Mouse (Mus musculus): ENCODE measurements at regions not wholly inside any gene's neighbourhood (a gene's known extent, or its start where the extent isn't known, plus 50 kb on each side); places are given as distances from the start of the nearest gene placed in this dataset.

DNA sequence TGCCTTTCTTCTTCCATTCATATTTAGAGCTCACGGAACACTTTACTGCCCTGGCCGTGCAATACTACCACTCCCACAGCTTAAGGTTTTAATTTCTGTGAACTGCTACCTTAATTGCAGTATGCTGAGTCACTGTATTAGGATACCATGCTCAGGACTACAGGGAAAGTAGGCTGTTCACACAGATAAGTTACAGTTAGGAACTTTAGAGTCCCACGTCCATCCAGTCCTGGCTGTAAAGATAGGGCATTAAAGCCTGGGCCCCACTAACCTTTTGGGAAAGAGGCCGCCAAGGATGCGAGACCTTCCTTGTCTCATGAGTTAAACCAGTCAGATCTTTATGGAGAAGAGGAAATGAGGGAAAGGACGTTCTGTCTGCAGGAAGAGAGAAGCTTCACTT lies 574.6 kb downstream of the Stpg2 start:
- Histone ChIP-seq H3K27me3 (replicated peaks) (no peaks in the 10 kb centered on the region), H3K9me3 (no peaks in the 10 kb centered on the region), H3K4me2 (replicated peaks) (no peak overlapping the region), H3K36me3 (no peaks in the 10 kb centered on the region), H3K27ac (no peak overlapping the region), H3K4me1 (no peaks in the 10 kb centered on the region), H3K9ac (no peak overlapping the region), H3K4me3 (no peak overlapping the region)
- no peak for ATAC-seq (ENCODE audit: low FRiP score, low read depth)
- 73% methylated on average over 6 of the region's 6 CpGs for WGBS

DNA sequence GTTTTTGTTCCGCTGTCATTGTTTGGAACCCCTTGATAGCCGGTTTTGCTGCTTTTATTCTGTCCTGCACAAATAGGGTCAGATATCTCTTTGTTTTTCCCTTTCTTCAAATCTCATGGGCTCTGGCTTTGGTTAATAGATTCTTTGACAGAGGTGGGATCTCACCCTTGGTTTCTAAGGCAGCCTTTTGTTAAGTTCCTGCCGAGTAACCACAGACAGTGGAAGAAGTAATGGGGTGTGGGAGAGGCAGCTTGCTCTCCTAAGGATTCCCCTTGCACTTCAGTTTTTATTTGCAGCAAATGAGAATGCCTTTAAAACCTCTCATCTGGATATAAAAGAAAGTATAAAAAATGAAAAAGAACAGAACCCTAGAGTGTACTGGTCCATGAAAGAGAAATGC lies 577.9 kb downstream of the Stpg2 start:
- 39% methylated on average over 3 of the region's 3 CpGs for WGBS
- no peak for ATAC-seq (ENCODE audit: low FRiP score, low read depth)

DNA sequence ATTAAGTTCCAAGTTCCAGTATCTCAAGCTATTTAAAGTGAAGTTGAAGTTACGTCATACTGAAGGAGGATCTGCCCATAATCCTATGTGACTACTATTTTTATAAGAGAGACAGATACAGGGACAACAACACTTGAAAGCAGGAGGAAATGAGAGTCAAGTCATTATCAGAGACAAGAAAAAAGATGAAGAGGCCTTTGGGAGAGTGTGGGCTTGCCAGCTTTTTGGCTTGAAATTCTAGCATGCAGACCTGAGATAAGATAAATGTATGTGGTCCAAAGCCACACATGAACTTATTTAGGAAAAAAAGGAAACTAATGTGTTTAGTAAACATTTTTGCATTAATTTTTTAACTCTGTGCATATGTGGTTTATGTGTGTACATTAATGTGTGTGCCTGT lies 581.0 kb downstream of the Stpg2 start:
- H3K27ac ChIP-seq = no peak overlapping the region
- H3K9ac ChIP-seq = no peak overlapping the region
- no peaks in the 10 kb centered on the region for H3K4me1 ChIP-seq
- no peaks in the 10 kb centered on the region for H3K9me3 ChIP-seq
- H3K4me2 ChIP-seq (replicated peaks) = no peak overlapping the region
- no peaks in the 10 kb centered on the region for H3K36me3 ChIP-seq
- H3K4me3 ChIP-seq = no peak overlapping the region
- WGBS = 92% methylated on average over 1 of the region's 1 CpGs
- no peak for ATAC-seq (ENCODE audit: low FRiP score, low read depth)
- H3K27me3 ChIP-seq (replicated peaks) = no peaks in the 10 kb centered on the region

More for the DNA sequence above, 577.9 kb downstream of the Stpg2 start:
- Histone ChIP-seq H3K36me3 (no peaks in the 10 kb centered on the region), H3K27me3 (replicated peaks) (no peaks in the 10 kb centered on the region), H3K9me3 (no peaks in the 10 kb centered on the region), H3K9ac (no peak overlapping the region), H3K27ac (no peak overlapping the region), H3K4me1 (no peaks in the 10 kb centered on the region), H3K4me2 (replicated peaks) (no peak overlapping the region), H3K4me3 (no peak overlapping the region)

DNA sequence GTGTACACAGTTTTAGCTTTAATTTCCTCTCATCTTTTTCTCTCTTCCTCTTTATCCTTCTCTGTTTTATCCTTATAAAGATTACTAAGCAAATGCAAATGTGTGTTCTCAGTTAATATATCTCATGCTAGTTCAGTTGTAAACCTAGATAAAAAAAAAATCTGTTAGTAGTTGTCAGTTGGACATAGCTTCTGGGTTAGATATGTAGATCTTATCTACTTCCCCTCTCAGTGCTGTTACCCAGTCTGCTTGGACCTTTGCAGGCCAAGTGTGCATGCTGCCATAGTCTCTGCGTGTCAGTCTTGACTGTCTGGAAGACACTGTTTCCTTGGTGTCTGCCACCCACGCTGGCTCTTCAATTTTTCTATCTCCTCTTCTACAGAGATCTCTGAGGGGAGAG lies 583.4 kb downstream of the Stpg2 start:
- no peak for ATAC-seq (ENCODE audit: low FRiP score, low read depth)
- no peaks in the 10 kb centered on the region for H3K36me3 ChIP-seq
- H3K9ac ChIP-seq = no peak overlapping the region
- no peak overlapping the region for H3K4me3 ChIP-seq
- H3K4me2 ChIP-seq (replicated peaks) = no peak overlapping the region
- H3K9me3 ChIP-seq = no peaks in the 10 kb centered on the region
- 85% methylated on average over 2 of the region's 2 CpGs for WGBS
- no peak overlapping the region for H3K27ac ChIP-seq
- H3K27me3 ChIP-seq (replicated peaks) = no peaks in the 10 kb centered on the region
- no peaks in the 10 kb centered on the region for H3K4me1 ChIP-seq

DNA sequence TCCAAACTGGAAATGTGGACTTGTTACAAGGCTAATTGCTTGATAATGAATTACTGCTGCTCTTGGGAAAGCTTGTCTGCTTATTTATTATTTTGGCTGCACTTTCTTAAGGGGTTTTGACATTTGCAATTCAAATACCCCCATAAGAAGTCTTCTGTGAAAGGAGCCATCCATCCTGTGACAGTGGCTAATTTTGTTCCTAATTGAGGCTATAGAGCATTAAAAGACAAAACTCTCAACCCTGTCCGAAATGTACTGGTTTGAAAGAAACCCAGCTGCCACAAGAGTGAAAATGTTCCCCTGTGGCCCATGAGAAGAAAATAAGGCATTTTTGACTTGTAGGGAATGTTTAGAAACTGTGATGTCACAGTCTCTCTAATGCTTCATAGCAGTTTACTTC lies 591.2 kb downstream of the Stpg2 start:
- H3K9me3 ChIP-seq = no peaks in the 10 kb centered on the region
- ATAC-seq (ENCODE audit: low FRiP score, low read depth) = no peak
- H3K36me3 ChIP-seq = no peaks in the 10 kb centered on the region
- H3K4me3 ChIP-seq = no peak overlapping the region
- no peak overlapping the region for H3K9ac ChIP-seq
- no peaks in the 10 kb centered on the region for H3K27me3 ChIP-seq (replicated peaks)
- H3K4me1 ChIP-seq = no peaks in the 10 kb centered on the region
- no peak overlapping the region for H3K27ac ChIP-seq
- H3K4me2 ChIP-seq (replicated peaks) = no peak overlapping the region
- WGBS = 30% methylated on average over 1 of the region's 1 CpGs

DNA sequence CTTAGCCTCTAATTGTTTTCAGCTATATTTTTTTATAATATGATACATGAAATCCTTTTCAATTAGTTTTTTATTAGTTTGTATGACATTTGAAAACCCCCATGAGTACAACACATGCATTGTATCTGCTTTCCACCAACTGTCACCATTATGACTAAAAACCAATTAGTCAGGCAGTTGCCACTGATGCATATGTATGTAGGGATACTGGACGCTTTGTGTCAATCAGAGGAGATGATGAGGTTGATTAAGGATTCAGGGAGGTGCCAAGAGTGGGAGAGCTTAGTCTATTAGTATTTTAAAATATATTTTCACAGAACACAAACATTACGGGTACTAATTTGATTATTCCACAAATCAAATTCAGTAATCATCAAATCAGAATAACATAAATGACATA lies 593.6 kb downstream of the Stpg2 start:
- Histone ChIP-seq H3K4me3 (no peak overlapping the region), H3K4me2 (replicated peaks) (no peak overlapping the region), H3K9me3 (no peaks in the 10 kb centered on the region), H3K36me3 (no peaks in the 10 kb centered on the region), H3K4me1 (no peaks in the 10 kb centered on the region), H3K27ac (no peak overlapping the region), H3K9ac (no peak overlapping the region), H3K27me3 (replicated peaks) (no peaks in the 10 kb centered on the region)
- no peak for ATAC-seq (ENCODE audit: low FRiP score, low read depth)
- WGBS = 85% methylated on average over 2 of the region's 2 CpGs

DNA sequence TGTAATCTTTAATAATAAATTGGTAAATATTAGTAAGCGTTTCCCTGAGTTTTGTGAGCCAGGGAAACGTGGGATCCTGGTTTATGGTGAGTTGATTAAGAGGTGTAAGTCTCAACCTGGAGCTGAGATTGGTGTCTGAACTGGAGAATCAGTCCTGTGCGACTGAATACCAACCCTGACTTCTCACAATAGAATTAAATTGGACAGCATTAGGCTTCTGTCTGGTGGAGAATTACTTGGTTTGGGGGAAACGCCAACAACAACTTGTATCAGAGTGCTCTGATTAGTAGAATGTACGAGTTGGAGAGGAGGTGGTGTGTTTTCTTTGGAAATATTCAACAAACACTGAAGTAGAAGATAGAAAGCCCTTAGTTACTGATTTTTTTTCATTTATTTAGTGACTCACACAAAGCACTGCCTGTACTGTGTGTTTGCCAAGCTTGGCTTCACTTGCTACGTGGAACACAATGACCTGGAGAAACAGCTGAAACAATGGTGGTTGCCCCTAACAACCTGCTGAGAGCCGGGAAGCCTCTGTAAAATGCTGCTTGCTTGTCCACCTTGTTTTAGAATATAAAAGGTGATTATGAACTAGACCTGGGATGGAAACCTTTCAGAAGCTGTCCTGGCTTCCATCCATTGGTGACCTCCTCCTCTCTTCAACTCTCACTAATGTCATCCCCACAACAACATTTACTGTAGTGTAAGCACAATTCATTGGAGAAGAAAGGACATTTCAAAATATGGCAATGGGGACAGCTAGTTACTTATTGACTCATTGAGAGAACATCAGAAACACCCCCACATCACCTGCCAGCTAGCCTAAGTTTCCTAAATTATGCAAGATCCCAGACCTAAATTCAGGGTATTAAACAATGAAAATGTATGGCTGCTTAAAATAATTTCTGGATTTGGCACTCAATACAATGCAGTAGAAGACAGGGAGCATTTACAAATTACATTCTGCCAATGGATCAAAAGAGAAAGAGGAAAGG lies 597.5 kb downstream of the Stpg2 start:
- Histone ChIP-seq H3K4me3 (no peak overlapping the region), H3K27me3 (replicated peaks) (no peaks in the 10 kb centered on the region), H3K9me3 (no peaks in the 10 kb centered on the region), H3K9ac (no peak overlapping the region), H3K36me3 (no peaks in the 10 kb centered on the region), H3K4me1 (no peaks in the 10 kb centered on the region), H3K27ac (no peak overlapping the region), H3K4me2 (replicated peaks) (no peak overlapping the region)
- ATAC-seq (ENCODE audit: low FRiP score, low read depth) = no peak
- 62% methylated on average over 7 of the region's 7 CpGs for WGBS

DNA sequence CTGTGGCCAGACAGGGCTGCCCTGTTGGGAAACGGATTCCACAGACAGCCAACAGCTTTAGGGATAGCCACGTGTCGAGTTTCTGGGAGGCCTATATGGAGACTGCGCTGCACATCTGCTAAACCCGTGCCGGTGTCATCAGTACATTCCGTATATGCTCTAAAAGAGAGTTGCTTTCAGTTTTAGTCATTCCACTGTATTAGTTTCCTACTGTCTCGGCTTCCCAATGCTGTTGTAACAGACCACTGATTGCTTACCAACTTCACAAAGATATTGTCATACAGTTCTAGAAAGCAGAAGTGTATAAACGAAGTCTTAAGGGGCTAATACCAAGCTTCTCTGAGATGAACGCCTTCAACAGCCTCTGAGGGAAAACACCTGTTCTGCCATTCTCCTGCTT lies 622.5 kb downstream of the Stpg2 start:
- no peak for ATAC-seq (ENCODE audit: low FRiP score, low read depth)
- Histone ChIP-seq H3K4me1 (no peaks in the 10 kb centered on the region), H3K9ac (no peak overlapping the region), H3K4me2 (replicated peaks) (no peak overlapping the region), H3K9me3 (no peaks in the 10 kb centered on the region), H3K27me3 (replicated peaks) (no peaks in the 10 kb centered on the region), H3K36me3 (no peaks in the 10 kb centered on the region), H3K27ac (no peak overlapping the region), H3K4me3 (no peak overlapping the region)
- WGBS = 82% methylated on average over 10 of the region's 10 CpGs

DNA sequence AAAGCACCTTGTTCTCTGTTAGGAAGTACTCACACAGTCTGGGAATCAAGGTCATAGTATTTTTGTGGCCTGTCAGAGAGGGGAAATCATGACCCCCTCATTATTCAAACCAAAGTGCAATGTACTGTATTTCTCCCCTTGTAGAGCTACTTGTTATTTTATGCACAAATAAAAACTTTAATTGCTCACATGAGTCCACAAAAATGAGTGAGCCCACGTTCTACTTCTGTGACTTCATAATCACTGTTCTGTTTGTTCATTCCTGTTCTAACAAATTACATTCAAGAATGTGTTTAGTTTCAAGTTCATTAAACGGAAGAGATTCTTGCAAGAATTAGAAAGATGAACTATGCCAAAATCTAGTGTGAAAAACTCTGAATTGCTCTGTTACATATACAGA lies 623.1 kb downstream of the Stpg2 start:
- H3K9ac ChIP-seq = no peak overlapping the region
- H3K4me1 ChIP-seq = no peaks in the 10 kb centered on the region
- H3K9me3 ChIP-seq = no peaks in the 10 kb centered on the region
- no peak overlapping the region for H3K4me3 ChIP-seq
- no peak for ATAC-seq (ENCODE audit: low FRiP score, low read depth)
- no peaks in the 10 kb centered on the region for H3K36me3 ChIP-seq
- no peak overlapping the region for H3K27ac ChIP-seq
- WGBS = 83% methylated on average over 2 of the region's 2 CpGs
- H3K27me3 ChIP-seq (replicated peaks) = no peaks in the 10 kb centered on the region
- no peak overlapping the region for H3K4me2 ChIP-seq (replicated peaks)

DNA sequence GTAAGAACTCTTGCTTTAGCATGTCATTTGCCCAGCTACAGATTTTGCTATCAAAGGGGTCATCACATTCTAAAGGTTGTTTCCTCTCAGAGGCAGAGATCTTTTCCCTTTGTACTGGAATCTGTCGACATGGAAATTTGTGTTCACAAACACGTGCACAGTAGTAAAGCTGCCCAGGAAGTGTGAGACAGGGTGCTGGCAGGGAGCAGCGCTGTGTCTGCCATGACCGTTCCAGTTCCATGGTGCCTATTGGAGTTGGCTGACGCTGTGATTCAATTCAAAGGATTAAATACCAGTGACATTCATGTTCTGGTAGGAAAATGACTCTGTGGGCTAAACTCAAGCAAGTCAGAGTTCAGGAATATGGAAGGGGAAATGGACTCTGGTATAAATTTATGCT lies 627.1 kb downstream of the Stpg2 start:
- H3K9me3 ChIP-seq = no peaks in the 10 kb centered on the region
- H3K4me2 ChIP-seq (replicated peaks) = no peak overlapping the region
- no peak overlapping the region for H3K9ac ChIP-seq
- no peak overlapping the region for H3K4me3 ChIP-seq
- no peaks in the 10 kb centered on the region for H3K27me3 ChIP-seq (replicated peaks)
- H3K27ac ChIP-seq = no peak overlapping the region
- ATAC-seq (ENCODE audit: low FRiP score, low read depth) = no peak
- no peaks in the 10 kb centered on the region for H3K36me3 ChIP-seq
- H3K4me1 ChIP-seq = no peaks in the 10 kb centered on the region
- WGBS = 89% methylated on average over 5 of the region's 5 CpGs

DNA sequence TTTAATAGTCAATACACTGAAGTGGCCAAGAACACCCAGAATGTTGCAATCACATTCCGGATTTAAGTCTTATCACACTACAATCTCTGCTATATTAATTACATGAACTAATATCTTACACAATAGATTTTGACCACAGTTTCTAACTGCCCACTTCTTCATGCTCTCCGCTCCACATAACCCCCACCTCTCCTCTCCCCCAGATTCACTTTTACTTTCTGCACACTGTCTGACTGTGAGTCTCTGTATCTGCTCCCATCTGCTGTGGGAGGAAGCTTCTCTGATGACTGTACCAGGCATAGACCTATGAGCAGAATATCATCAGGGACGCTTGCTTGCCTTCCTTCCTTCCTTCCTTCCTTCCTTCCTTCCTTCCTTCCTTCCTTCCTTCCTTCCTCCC lies 636.5 kb downstream of the Stpg2 start:
- Histone ChIP-seq H3K4me2 (replicated peaks) (no peak overlapping the region), H3K27me3 (replicated peaks) (no peaks in the 10 kb centered on the region), H3K9ac (no peak overlapping the region), H3K4me3 (no peak overlapping the region), H3K4me1 (no peaks in the 10 kb centered on the region), H3K9me3 (no peaks in the 10 kb centered on the region), H3K36me3 (no peaks in the 10 kb centered on the region), H3K27ac (no peak overlapping the region)
- 87% methylated on average over 3 of the region's 3 CpGs for WGBS
- ATAC-seq (ENCODE audit: low FRiP score, low read depth) = no peak

DNA sequence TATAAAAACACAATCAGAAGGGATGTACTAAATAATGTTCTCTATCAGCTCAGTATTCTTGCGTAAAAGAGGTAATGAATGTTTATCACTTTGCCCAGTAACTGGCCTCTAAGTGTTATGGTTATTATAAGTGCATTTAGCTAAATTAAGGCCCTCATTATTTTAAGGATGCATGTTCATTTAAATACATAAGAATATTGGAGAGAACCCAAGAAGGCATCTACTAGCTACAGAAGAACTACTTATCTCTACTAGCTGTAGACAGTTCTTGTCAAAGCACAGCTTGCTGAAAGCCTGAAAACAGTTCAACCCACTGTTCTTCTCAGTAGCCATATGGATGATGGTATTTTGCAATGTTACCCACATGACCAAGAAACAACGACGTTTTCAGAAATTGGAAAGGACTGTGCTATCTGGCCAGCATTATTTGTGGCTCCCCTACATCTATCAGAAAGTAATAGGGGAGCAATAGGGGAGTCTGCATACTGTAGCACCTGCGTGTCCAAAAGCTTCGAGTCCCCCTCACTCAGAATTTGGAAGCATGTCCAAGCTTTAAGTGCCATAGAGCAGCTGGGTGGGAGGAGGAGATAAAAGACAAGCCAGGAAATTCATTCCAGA lies 637.6 kb downstream of the Stpg2 start:
- Histone ChIP-seq H3K4me3 (no peak overlapping the region), H3K27ac (no peak overlapping the region), H3K9me3 (no peaks in the 10 kb centered on the region), H3K9ac (no peak overlapping the region), H3K4me2 (replicated peaks) (no peak overlapping the region), H3K27me3 (replicated peaks) (no peaks in the 10 kb centered on the region), H3K4me1 (no peaks in the 10 kb centered on the region), H3K36me3 (no peaks in the 10 kb centered on the region)
- no peak for ATAC-seq (ENCODE audit: low FRiP score, low read depth)
- WGBS = 87% methylated on average over 5 of the region's 5 CpGs

DNA sequence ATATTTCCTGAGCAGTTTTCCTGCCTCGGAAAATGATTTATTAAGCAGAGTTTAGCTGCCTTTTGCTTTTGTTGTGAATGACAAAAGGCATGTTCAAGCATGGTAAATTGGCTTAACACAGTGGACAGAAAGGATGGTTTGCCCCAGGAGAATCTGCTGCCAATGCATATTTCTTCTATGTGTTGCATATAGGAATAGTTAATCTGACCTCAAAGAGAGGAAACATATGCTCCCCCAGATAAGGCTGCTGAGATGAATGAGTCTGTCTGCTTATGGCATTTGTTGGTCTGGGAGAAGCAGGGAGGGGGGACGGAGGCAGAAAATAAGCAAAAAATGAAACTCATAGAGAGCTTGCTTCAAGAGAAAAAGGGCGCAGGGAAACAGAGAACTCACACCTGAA lies 638.9 kb downstream of the Stpg2 start:
- H3K36me3 ChIP-seq = no peaks in the 10 kb centered on the region
- ATAC-seq (ENCODE audit: low FRiP score, low read depth) = no peak

More for the DNA sequence above, 638.9 kb downstream of the Stpg2 start:
- WGBS = 65% methylated on average over 3 of the region's 3 CpGs
- H3K27me3 ChIP-seq (replicated peaks) = no peaks in the 10 kb centered on the region
- H3K9ac ChIP-seq = no peak overlapping the region
- H3K27ac ChIP-seq = no peak overlapping the region
- no peak overlapping the region for H3K4me2 ChIP-seq (replicated peaks)
- no peaks in the 10 kb centered on the region for H3K4me1 ChIP-seq
- H3K4me3 ChIP-seq = no peak overlapping the region
- H3K9me3 ChIP-seq = no peaks in the 10 kb centered on the region

All from neural tube, embryonic 12.5 days (tissue).